Mouse (Mus musculus): ENCODE data around the gene Nrtn.

The Nrtn gene

DNA sequence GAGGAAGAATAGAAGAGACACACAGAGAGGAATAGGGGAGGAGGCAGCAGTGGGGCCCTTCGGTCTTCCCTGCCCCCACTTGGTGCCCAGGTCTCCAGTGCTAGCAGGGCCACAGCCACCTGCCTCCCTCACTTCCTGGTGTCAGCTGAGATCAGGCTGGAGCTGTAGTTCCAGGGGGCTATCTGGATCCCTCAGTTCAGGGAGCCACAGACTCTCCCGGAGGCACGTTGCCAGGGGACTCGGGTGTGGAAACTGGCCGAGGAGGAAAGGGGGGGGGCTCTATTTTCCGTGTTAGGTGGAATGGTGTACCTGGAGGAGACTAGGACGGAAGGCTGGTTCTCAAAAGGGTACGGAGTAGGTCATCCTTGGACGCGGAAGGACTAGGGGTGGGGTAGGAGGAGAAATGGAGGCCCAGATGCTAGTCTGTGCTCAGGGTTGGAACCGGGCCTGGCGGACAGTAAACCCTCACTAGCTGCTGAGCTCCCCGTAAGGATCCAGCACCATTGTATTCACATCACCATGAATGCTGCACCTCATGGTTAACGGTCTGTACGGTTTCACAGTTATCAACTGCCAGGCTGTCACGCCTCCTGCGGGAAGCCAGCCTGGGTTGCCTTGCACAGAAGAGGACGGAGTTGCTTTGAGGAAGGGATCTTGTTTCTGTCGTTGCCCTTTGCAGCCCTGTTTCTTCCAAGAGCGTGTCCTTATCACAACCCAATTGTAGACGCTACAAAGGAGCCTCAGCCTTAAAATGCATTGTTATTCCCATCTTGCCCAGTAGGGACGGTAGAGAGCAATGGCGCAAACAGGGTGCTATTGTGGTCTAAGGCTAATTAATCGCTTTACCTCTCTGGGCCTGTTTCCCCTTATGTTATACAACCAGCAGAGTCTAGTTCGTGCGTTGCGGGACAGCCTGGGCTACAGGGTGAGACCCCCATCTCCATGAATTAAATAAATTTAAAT, 5.7 kb upstream of the Nrtn start:
- DNase-seq (ENCODE audit: low spot score in 2 of 2) = no peak

GRCm38 (mm10) chr17:56761991-56762410, 4.7 kb upstream of the Nrtn start:
- peak; percentile 73 to 77 for DNase-seq (ENCODE audit: low spot score in 2 of 2)

DNA sequence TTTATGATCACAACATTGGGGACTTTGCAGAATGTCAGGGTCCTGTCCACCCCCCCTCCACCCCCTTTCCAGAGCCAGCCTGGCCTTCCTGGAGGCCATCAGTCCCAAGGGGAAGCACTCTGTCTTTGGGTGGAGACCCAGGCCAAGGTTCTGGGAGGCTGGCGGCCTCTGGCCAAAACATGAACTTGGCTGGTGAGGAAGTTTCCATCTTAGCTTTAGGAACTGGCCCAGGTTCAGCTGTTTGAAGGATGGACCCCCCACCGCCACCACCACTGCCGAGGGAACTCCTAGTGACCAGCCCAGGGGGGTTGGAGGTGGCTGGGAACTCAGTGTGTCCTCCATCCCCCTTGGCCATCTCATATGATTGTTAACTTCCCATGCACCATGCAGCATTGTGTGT, 3.7 kb upstream of the Nrtn start:
- no peak for DNase-seq (ENCODE audit: low spot score in 2 of 2)

GRCm38 (mm10) chr17:56759261-56759660, 1.9 kb upstream of the Nrtn start:
- no peak for DNase-seq (ENCODE audit: low spot score in 2 of 2)

- DNase-seq (ENCODE audit: low spot score in 2 of 2) = no peak
Observed at GRCm38 (mm10) chr17:56758132-56758531, 802 bp upstream of the Nrtn start.

DNA sequence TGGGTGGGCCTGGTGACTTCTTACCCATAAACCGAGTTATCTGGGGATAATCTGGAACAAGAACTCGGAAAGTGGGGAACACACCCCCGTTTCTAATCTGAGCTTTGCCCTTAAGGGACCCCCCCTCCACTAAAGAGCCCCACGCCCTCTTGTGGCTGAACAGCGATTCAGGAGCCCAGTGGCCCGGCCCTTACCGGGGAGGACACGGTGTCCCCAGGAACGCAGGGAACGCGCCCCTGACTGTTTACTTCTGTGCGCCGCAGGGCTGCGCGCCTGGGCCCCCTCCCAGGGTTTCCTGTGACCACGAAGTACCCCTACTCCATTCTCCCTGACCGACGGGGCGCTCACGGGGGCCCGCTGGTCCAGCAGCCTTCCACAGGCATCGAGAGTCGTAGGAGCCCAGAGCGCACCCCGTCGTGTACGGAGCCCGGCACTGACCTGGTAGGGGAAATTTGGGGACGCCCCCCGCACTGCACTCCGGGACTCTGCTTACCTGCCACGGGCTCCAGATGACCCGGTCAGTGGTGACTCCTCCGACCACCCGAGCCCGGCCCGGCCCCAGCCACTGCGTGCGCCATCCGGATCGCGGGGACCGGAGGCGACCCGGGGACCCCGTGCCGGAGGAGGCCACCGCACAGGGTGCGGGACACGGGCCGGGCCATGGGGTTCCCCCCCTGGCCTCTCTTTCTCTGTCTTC, 479 bp downstream of the Nrtn start:
- no peak for DNase-seq (ENCODE audit: low spot score in 2 of 2)

GRCm38 (mm10) chr17:56754271-56755185, 2.8 kb downstream of the Nrtn start:
- DNase-seq (ENCODE audit: low spot score in 2 of 2) = no peak

- no peak for DNase-seq (ENCODE audit: low spot score in 2 of 2)
Observed at GRCm38 (mm10) chr17:56753452-56753851, 3.9 kb downstream of the Nrtn start.

- DNase-seq (ENCODE audit: low spot score in 2 of 2) = no peak
Observed at GRCm38 (mm10) chr17:56751404-56752072, 5.8 kb downstream of the Nrtn start.

- DNase-seq (ENCODE audit: low spot score in 2 of 2) = no peak
Observed at GRCm38 (mm10) chr17:56744173-56744572, 13.2 kb downstream of the Nrtn start.

- DNase-seq (ENCODE audit: low spot score in 2 of 2) = no peak
Observed at GRCm38 (mm10) chr17:56740788-56741160, 16.6 kb downstream of the Nrtn start.

- no peak for DNase-seq (ENCODE audit: low spot score in 2 of 2)
Observed at GRCm38 (mm10) chr17:56740118-56740787, 17.1 kb downstream of the Nrtn start.

GRCm38 (mm10) chr17:56738221-56738620, 19.1 kb downstream of the Nrtn start:
- no peak for DNase-seq (ENCODE audit: low spot score in 2 of 2)

DNA sequence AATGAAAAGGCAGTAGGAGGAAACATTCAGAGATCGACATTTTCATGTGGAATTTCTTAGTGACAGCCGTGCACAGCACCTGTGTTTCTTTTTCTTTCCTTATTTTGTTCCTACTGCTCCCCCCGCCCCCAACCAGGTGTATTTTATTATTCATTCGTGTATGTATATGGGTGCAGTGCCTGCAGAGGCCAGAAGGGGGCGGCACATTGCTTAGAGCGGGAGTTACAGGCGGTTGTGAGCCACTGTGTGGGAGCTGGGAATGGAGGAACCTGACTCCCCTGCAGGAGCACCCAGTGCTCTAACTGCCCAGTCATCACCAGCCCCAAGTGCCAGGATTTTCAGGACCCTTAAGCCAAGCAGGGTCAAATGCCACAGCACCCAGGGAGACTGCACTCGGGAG, 20.8 kb downstream of the Nrtn start:
- no peak for DNase-seq (ENCODE audit: low spot score in 2 of 2)

- no peak for DNase-seq (ENCODE audit: low spot score in 2 of 2)
Observed at GRCm38 (mm10) chr17:56729656-56730055, 27.7 kb downstream of the Nrtn start.

GRCm38 (mm10) chr17:56729151-56729550, 28.2 kb downstream of the Nrtn start:
- DNase-seq (ENCODE audit: low spot score in 2 of 2) = no peak

DNA sequence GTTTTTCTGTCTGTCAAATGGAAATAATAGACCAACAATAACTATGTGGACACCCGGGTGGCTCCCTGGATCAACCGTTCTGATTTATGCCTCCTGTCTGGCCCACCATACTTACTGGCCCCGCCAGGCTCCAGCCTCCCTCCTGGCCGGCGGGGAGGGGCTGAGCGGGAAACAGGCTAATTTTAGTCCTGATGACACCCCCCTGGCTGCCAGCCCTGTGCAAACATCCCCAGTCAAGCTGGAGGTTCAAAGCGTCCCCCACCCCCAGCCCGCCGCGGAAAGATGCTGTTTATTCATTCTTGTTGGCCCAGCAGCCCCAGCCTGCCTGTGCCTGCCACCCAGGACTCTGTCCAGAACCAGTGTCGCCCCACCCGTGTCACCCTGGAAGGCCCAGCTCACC, 29.2 kb downstream of the Nrtn start:
- no peak for DNase-seq (ENCODE audit: low spot score in 2 of 2)

GRCm38 (mm10) chr17:56727659-56728058, 29.7 kb downstream of the Nrtn start:
- no peak for DNase-seq (ENCODE audit: low spot score in 2 of 2)

GRCm38 (mm10) chr17:56727029-56727649, 30.2 kb downstream of the Nrtn start:
- no peak for DNase-seq (ENCODE audit: low spot score in 2 of 2)

- DNase-seq (ENCODE audit: low spot score in 2 of 2) = no peak
Observed at GRCm38 (mm10) chr17:56723419-56724161, 33.7 kb downstream of the Nrtn start.
